Mouse (Mus musculus): Measurements from ENCODE around the gene C77080.

GRCm38 (mm10) chr4:129246360-129247301, 14.6 kb downstream of the C77080 start:
- no peak for TF ChIP-seq CTCF (IDR thresholded peaks at IDR 0.05; ENCODE audit: extremely low read depth, insufficient read depth, insufficient read length, insufficient replicate concordance)
- no peak for TF ChIP-seq POLR2A (IDR thresholded peaks at IDR 0.05; ENCODE audit: low read depth, low read length)

All from spleen, adult 2 months (tissue).